Mouse (Mus musculus): ENCODE data around the gene Zbtb7b. TPM values are rescaled to one million over a fixed set of nuclear protein-coding genes. Genes with fewer than 3 reads are reported as not detected.
"Not testable (repeated sequence)": the region's sequence is repeated elsewhere in the genome, so short reads cannot be mapped to it uniquely, and the experiment has no call there.

Gene Zbtb7b
- total RNA-seq (2021), result 10 to 100 TPM; 23.4 to 24.5 TPM
- long read RNA-seq, experiment 1, partial matches to known transcripts, result 2 of 9 reads
- long read RNA-seq, experiment 1, other reads (novel, unspliced or antisense), result 7 of 9 reads
- long read RNA-seq, experiment 2, partial matches to known transcripts, result 4 of 12 reads
- long read RNA-seq, experiment 2, other reads (novel, unspliced or antisense), result 8 of 12 reads

GRCm38 (mm10) chr3:89394006-89394893, at the start of gene Zbtb7b:
Gene Zbtb7b, minus strand, starts transcription at chr3:89394776.
- intact Hi-C loops (cut with DNase I), result loop anchor here (5.0 kb wide), 1 partner anchor 43 kb away; the partner anchor contains the start of gene Pbxip1
- DNase-seq, result peak; percentile 75 to 83

GRCm38 (mm10) chr3:89440691-89441090, 46.1 kb upstream of the Zbtb7b start:
- peak; percentile 59 to 64 for DNase-seq
- intact Hi-C loops (cut with DNase I), result no loop called here

DNA sequence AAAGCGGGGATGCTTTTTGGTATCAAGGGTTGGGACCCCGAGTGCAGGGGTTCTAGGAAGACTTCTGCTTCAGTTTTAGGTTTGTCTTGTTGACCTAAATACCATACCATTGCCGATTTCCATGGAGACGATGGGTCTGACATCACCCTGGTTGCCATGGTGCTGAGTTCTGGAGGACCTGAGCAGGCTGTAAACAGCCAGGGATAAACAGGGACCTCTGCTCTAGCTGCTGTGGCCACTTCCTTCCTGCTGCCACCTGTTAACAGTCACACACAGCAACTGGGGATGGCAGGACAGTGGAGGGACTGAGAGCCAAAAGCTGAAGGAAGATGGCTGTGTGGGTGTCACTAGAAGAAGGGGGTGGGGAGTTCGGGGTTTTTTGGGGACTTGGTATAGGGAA, 42.7 kb upstream of the Zbtb7b start:
- no peak for DNase-seq
- intact Hi-C loops (cut with DNase I), result loop anchor here (5.0 kb wide), 1 partner anchor 45 kb away; the partner anchor contains the start of gene Zbtb7b

- intact Hi-C loops (cut with DNase I), result loop anchor here (5.0 kb wide), 1 partner anchor 44 kb away; the partner anchor contains the start of gene Zbtb7b
- peak; percentile 57 to 63 for DNase-seq
Observed at GRCm38 (mm10) chr3:89436176-89437113, 41.9 kb upstream of the Zbtb7b start, which contains the start of gene Pbxip1. Gene Pbxip1, plus strand, starts transcription at chr3:89436706.

DNA sequence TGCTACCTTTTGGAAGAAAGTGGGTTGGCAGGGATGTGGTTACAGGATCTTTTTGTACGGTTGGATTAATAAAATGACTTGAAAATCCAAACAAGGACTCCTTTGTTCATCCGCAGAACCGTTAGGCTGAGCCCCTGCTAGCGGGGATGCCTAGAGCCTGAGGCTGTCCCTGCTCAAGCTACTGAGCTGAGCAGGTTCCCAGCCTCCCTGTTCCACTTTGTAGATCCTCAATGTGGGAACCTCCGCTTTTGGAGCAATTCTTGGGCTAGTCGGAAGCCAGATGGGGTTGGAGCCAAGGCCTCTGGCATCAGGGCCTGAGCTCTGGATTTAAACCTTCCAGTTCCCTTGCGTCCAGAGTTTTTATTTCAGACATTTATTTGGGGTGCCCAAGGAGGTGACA, 40.5 kb upstream of the Zbtb7b start:
- intact Hi-C loops (cut with DNase I), result loop anchor here (5.0 kb wide), 1 partner anchor 43 kb away; the partner anchor contains the start of gene Zbtb7b
- no peak for DNase-seq

DNA sequence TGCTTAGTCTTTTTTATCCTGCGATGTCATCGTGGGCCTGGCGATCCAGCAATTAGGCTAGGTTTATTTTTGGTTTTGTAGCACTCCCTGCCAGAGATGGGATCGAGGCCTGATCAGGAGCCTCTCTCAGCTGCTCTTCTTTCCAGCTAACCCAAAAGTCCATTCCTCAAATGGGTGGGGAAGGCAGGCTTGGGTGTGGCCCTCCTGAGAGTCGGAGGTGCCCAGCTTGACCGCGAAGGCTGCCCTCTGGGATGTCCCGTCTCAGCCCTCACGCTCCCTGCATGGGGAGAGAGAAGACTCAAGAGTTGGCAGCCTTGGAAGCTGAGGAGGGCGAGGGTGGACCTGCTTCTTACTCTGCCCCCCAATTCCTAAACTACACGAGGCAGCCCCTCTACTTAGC, 40.0 kb upstream of the Zbtb7b start:
- no peak for DNase-seq
- intact Hi-C loops (cut with DNase I), result no loop called here

DNA sequence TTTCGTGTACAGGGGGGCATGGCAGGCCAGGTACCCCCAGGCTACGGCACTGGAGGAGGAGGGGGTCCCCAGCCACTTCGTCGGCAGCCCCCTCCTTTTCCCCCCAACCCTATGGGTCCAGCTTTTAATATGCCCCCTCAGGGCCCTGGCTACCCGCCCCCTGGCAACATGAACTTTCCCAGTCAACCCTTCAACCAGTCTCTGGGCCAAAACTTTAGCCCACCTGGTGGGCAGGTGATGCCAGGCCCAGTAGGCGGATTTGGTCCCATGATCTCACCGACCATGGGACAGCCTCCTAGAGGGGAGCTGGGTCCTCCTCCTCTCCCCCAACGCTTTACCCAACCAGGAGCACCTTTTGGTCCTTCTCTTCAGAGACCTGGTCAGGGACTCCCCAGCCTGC, 38.0 kb upstream of the Zbtb7b start:
- DNase-seq, result no peak
- intact Hi-C loops (cut with DNase I), result no loop called here

DNA sequence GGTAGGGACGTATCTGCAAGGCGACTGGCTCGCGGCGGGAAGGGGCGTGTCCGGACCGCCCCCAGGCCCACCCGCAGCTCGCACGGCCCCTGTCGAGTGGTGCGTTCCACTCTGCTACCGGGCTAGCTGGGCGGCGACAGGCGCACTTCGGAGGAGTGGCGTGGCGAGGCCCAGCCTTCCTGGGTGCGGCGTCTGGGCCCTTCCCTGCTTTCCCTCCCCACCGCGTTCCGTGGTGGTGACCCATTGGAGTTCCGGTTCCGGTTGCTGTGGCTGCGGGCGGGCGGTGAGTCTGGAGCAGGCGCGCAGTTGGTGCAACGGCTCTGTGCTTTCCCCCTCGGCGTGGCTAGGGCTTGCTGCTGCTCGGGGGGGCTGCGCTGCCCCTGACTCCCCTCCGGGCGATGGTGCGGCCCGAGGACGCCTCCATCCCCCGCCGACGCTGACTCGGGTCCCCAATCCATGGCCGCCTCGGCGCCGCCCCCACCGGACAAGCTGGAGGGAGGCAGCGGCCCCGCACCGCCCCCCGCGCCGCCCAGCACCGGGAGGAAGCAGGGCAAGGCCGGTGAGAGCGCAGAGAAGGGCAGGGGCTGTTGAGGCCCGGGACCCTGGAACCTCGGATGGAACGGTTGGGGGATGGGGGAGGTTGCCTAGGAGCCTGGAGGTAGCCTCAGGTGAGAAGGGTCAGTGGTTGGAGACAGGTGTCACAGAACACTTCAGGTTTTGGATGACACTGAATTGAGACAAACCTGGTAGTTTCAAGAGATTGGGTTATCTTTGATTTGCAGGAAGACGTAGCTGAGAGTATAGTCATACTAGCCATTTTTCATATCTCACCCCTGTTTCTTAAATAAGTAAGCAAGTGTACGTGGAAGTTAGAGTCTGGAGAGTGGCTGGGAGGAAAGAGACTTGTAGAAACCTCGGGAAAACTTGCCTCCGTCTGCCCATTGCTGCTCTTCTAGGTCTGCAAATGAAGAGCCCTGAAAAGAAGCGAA, 35.9 kb upstream of the Zbtb7b start, which contains the start of gene Pygo2:
Pygo2 (plus strand) TSS at position 44 of the 989 bp plus-strand sequence.
- intact Hi-C loops (cut with DNase I), result no loop called here

DNA sequence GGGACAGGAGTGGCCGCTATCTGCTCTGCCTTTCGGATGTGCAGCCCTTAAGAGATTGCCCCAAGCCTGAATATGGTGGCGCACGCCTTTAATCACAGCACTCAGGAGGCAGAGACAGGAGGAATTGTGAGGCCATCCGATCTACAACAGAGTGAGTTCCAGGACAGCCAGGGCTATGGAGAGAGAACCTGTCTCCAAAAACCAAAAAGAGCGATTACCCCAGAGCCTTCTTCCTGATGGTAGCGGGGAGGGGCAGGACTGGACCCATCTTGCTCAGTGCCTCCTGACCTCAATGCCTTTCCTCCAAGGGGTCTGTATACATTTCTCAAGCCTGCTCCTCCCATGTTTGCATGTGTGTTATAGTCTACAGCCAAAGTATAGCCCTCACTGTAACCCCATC, 34.4 kb upstream of the Zbtb7b start:
- intact Hi-C loops (cut with DNase I); DNase-seq: not testable (repeated sequence)

More for the DNA sequence above, 35.9 kb upstream of the Zbtb7b start, which contains the start of gene Pygo2:
- DNase-seq, result peak; percentile 88 to 96

DNA sequence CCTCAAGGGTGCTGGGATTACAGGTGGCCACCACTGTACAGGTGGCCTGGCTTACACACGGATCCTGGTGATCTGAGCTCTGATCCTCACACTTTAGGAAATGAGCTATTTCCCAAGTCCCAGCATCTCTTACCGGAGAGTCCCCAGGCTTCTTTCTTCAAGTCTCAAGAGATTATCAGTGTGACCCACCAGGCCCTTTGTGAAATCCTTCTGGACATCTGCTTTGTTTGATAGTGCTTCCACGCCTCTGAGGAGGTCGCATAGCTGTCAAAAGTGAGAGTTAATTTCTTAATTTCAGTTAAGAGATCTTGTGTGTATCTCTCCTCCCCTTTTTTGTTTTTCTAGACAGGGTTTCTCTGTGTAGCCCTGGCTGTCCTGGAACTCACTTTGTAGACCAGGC, 31.3 kb upstream of the Zbtb7b start:
- DNase-seq, result no peak

DNA sequence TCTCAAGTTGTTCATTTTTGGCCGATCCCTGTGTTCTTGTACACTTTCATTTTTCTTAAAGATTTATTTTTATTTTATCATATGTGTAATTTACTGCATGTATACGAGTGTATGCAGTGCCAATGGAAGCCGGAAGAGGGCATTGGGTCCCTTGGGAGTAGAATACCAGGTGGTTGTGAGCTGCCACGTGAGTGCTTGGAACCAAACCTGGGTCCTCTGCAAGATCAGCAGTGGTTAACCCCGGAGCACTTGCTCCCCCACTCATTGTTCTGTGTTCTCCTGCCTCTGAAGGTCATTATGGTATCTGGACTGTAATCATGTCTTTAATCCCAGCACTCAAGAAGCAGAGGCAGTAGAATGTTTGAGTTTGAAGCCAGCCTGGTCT, 30.6 kb upstream of the Zbtb7b start:
- intact Hi-C loops (cut with DNase I), result no loop called here
- no peak for DNase-seq

More for the DNA sequence above, 31.3 kb upstream of the Zbtb7b start:
- intact Hi-C loops (cut with DNase I), result no loop called here

DNA sequence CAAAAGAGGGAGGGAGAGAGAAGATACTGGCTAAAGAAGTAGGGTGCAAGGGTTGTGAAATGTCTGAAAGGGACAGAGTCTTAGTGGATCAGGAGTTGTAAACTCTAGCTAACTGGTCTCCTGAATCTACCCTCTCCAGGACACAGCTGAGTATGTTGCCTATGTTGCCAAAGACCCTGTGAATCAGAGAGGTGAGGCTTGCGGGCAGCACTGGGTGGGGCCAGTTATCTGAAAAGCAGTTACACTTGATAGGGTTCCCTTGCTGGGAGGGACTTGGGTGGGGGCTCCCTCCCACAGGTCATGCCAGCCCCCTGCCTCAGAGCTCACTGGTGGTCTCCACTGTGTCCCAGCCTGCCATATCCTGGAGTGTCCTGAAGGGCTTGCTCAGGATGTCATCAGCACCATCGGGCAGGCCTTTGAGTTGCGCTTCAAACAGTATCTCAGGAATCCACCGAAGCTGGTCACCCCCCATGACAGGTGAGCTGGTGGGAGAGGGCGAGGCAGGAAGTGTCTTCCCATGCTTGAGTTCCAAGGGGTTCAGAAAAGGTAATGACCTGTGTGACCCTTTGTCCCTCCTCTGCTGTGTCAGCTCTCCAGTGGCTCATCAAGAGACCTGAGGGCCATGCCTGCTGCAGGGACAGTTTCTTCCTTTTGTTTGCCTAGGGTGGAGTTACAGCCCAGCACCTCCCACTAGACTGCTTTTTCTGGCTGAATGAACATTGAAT, 30.0 kb upstream of the Zbtb7b start:
- intact Hi-C loops (cut with DNase I), result no loop called here

DNA sequence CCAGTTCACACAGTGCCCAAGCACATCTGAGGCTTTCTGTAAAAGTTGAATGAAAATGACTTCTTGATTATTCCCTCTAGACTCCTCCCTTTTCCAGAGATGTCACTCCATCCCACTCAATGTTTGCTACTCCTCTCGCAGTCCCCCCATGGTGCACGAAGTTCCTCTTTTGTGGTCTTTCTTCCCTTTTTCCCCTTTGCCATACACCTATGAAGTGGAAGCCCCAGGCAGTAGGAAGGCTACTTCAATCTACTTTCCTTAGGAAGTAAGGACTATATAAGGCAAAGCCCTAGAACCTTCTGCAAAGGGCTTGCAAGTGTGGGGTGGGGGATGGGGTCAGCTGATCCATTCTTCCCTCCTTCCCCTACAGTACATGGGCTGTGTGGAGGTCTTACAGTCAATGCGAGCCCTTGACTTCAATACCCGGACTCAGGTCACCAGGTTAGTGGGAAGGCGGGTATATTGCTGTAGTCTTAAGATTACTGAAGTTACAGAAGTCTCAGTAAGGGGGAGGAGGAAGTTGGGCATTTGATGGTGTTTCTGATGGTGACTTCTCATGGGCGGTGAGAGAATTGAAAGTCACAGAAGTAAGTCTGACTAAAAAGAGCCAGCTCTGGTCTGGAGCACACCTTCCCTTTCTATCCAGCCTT, 28.1 kb upstream of the Zbtb7b start:
- DNase-seq, result no peak
- intact Hi-C loops (cut with DNase I), result no loop called here

More for the DNA sequence above, 30.0 kb upstream of the Zbtb7b start:
- no peak for DNase-seq

GRCm38 (mm10) chr3:89421810-89422473, 27.4 kb upstream of the Zbtb7b start:
- intact Hi-C loops (cut with DNase I), result no loop called here
- DNase-seq, result peak in 1 of 2 experiments; percentile 27

DNA sequence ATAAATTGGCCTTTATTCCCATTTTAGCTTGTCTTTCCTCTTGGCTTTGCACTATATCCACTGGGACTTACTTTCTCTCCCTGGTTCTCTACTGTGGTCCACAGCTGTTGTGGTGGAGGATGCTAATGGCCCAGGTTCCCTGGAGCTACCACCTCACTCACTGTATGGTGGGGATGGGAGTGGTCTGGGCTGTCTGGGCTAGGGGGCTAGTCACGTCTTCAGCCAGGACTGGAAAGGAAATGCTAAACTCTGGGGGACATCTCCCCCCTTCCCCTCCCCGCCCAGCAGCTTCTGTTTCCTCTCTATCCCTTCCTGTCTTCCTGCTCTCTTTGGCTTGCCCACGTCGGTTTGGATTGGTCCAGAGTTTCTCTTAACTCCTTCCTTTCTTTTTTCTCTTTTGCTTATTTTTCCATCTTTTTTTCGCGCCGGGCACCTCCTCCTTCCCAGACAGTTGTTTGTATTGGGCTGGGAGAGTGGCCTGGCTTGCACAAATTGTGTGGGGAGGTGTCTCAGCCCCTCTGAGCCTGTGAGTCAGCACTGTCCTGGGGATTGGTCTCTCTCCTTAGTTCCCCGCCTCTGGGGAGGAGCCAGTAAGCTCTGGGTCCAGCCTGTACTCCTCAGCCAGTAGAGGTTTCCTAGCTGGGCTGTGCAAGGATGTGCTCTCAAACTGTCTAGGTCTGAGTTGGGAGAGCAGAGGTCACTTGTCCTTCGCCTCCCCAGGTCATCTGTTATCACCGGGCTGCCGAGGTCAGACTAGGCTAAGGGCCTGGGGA, 26.6 kb upstream of the Zbtb7b start:
- intact Hi-C loops (cut with DNase I), result no loop called here
- DNase-seq, result peak; percentile 71 to 82

GRCm38 (mm10) chr3:89420421-89420820, 25.8 kb upstream of the Zbtb7b start:
- intact Hi-C loops (cut with DNase I), result no loop called here
- no peak for DNase-seq

Measured in gastrocnemius, postnatal 36 days (tissue).